Mouse (Mus musculus) spleen, adult 2 months (tissue): ENCODE measurements around the gene Slco2a1.

Experiments used
- CTCF ChIP-seq: fragments of 200-500 bp; IDR thresholded peaks from 2 replicates; pipeline ENCODE4 v1.5.1; 2011; ENCODE audit warnings: mild to moderate bottlenecking, inconsistent platforms; ENCODE audit not compliant: insufficient read depth, insufficient read length, insufficient replicate concordance; ENCODE audit errors: extremely low read depth
- POLR2A ChIP-seq: fragments of 200-500 bp; IDR thresholded peaks from 2 replicates; pipeline ENCODE4 v1.6.1; 2011; ENCODE audit warnings: low read depth, low read length, inconsistent platforms

- no peak for TF ChIP-seq POLR2A
- no peak for TF ChIP-seq CTCF
Measured at GRCm38 (mm10) chr9:102944891-102945290, 43.6 kb upstream of the Slco2a1 start.
